Mouse (Mus musculus): ENCODE measurements around the gene Rmi2. TPM values are rescaled to one million over a fixed set of nuclear protein-coding genes. Genes with fewer than 3 reads are reported as not detected.

The Rmi2 gene
- polyA plus RNA-seq, 1 experiment, result not detected

DNA sequence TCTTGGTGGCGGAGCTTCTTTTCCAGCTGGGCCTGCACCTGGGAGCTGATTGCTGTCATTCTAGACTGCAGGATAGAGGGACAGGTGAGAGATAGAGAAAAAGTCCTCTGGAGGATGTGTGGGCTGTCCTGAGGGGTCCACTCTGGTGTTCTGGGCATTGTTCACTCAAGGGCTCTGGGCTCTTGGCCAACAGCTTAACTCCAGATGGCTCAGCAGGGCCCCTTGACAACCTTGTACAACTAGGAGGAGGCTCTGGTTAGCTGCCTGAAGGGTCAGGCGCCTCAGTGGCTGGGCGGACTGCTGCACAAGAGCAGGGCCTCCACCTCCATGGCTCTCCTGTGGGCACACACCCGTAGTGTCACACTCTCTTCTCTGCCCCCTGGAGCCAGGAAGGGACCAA, 36.1 kb downstream of the Rmi2 start:
- H3K4me3 ChIP-seq (ENCODE audit: insufficient read depth, low read depth, low read length), result no peak overlapping the region
- TF ChIP-seq POLR2A (IDR thresholded peaks at IDR 0.05; ENCODE audit: insufficient read depth, low read depth, low read length) (no peak), CTCF (IDR thresholded peaks at IDR 0.05; ENCODE audit: insufficient read depth, low read depth, low read length) (no peak)
- peaks cover 4% of the 10 kb centered on the region for H3K4me1 ChIP-seq (ENCODE audit: control insufficient read depth, insufficient read depth, low read length)
- no peak overlapping the region for H3K27ac ChIP-seq (ENCODE audit: insufficient read depth, low read depth, low read length)
- WGBS, result 78% methylated on average over 4 of the region's 4 CpGs

DNA sequence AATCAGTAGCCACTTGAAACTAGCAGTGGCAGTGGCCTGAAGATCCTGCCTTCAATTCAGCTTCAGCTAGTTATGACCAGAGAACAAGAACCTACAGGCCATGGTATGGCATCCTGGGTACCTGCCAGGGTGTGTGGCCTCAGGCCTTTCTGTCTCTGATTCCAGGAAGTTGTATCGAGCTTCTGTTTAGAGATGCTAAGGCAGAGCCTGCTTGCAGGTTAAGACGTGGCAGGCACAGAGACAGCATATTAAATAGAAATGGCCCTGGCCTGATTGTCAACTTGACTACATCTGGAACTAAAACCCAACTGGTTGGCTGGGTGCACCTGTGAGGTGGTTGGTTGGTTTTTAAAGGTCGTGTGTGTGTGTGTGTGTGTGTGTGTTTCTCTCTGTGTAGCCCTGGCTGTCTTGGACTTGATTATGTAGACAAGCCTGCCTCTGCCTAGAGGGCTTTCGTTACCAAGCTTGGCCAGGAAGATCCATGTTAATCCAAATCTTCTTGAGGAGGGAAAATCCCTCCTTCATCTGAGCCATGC, 38.0 kb downstream of the Rmi2 start:
- peaks cover 4% of the 10 kb centered on the region for H3K4me1 ChIP-seq (ENCODE audit: control insufficient read depth, insufficient read depth, low read length)
- 80% methylated on average over 4 of the region's 4 CpGs for WGBS
- TF ChIP-seq POLR2A (IDR thresholded peaks at IDR 0.05; ENCODE audit: insufficient read depth, low read depth, low read length), result no peak
- TF ChIP-seq CTCF (IDR thresholded peaks at IDR 0.05; ENCODE audit: insufficient read depth, low read depth, low read length), result no peak
- no peak overlapping the region for H3K27ac ChIP-seq (ENCODE audit: insufficient read depth, low read depth, low read length)
- H3K4me3 ChIP-seq (ENCODE audit: insufficient read depth, low read depth, low read length), result no peak overlapping the region

DNA sequence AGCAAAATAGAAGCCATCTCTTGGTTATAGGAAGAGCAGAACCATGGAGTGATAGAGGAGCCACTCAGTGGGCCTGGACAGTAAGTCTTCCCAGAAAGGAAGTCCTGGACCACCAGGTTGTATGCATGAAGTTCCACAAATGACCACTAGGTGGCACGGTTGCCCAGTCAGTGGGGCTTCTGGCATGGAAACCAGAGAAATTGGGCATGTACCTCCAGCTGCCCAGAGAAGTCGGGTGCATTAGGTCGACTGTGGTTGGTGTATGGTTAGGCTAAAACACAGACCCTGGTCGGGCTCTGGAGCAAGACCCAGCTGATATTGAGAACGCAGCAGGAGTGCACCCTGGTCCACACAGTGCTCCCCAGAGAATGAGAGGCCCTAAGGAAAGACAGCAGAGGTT, 38.8 kb downstream of the Rmi2 start:
- 3% methylated on average over 5 of the region's 5 CpGs for WGBS
- no peak overlapping the region for H3K4me3 ChIP-seq (ENCODE audit: insufficient read depth, low read depth, low read length)
- no peak overlapping the region for H3K27ac ChIP-seq (ENCODE audit: insufficient read depth, low read depth, low read length)
- peaks cover 4% of the 10 kb centered on the region for H3K4me1 ChIP-seq (ENCODE audit: control insufficient read depth, insufficient read depth, low read length)
- TF ChIP-seq POLR2A (IDR thresholded peaks at IDR 0.05; ENCODE audit: insufficient read depth, low read depth, low read length) (no peak), CTCF (IDR thresholded peaks at IDR 0.05; ENCODE audit: insufficient read depth, low read depth, low read length) (peak; percentile 74)

DNA sequence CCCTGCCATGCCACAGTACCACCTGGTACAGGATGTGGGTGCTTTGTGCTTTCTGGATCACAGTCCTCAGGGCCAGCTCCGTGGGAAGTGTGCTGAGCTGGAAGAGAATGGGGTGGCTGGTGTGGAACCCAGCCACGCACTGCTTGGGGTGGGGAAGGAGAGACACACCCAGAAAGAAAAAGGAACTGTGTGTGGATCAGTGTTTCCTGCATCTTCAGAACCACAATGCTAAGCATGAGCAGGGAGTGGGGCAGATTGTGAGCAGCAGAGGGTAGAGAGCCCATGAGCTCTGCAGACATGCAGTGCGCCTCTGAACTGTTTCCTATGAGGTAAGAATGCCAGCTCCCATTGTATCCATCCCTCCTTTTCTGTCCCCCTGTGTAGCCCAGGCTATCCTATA, 43.4 kb downstream of the Rmi2 start:
- Histone ChIP-seq H3K4me3 (ENCODE audit: insufficient read depth, low read depth, low read length) (no peak overlapping the region), H3K4me1 (ENCODE audit: control insufficient read depth, insufficient read depth, low read length) (peaks cover 4% of the 10 kb centered on the region), H3K27ac (ENCODE audit: insufficient read depth, low read depth, low read length) (no peak overlapping the region)
- 83% methylated on average over 3 of the region's 3 CpGs for whole genome bisulfite sequencing
- TF ChIP-seq POLR2A (IDR thresholded peaks at IDR 0.05; ENCODE audit: insufficient read depth, low read depth, low read length) (no peak), CTCF (IDR thresholded peaks at IDR 0.05; ENCODE audit: insufficient read depth, low read depth, low read length) (no peak)

DNA sequence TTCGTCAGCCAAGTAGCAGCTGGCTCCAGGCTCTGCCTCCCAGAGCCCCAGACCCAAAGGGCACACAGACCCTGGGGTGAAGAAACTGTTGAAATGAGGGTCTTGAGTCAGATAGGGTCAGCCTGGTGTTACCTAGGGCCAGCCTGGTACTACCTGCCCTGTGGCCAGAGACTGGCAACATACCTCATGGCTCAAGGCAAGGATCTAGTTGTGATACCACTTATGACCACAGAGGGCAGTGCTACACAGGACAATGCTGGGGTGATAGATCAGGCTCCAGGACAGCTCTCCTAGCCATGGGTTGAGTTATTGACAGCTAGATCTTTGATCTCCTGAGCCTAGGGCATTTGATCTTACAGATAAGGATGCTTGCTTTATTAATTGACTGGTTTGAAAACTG, 44.6 kb downstream of the Rmi2 start:
- H3K4me3 ChIP-seq (ENCODE audit: insufficient read depth, low read depth, low read length), result no peak overlapping the region
- no peak overlapping the region for H3K27ac ChIP-seq (ENCODE audit: insufficient read depth, low read depth, low read length)
- 95% methylated on average over 1 of the region's 1 CpGs for WGBS
- H3K4me1 ChIP-seq (ENCODE audit: control insufficient read depth, insufficient read depth, low read length), result no peaks in the 10 kb centered on the region
- TF ChIP-seq POLR2A (IDR thresholded peaks at IDR 0.05; ENCODE audit: insufficient read depth, low read depth, low read length), result no peak
- peak; percentile 8; the same call in 1 of the 2 replicates for TF ChIP-seq CTCF (IDR thresholded peaks at IDR 0.05; ENCODE audit: insufficient read depth, low read depth, low read length)

DNA sequence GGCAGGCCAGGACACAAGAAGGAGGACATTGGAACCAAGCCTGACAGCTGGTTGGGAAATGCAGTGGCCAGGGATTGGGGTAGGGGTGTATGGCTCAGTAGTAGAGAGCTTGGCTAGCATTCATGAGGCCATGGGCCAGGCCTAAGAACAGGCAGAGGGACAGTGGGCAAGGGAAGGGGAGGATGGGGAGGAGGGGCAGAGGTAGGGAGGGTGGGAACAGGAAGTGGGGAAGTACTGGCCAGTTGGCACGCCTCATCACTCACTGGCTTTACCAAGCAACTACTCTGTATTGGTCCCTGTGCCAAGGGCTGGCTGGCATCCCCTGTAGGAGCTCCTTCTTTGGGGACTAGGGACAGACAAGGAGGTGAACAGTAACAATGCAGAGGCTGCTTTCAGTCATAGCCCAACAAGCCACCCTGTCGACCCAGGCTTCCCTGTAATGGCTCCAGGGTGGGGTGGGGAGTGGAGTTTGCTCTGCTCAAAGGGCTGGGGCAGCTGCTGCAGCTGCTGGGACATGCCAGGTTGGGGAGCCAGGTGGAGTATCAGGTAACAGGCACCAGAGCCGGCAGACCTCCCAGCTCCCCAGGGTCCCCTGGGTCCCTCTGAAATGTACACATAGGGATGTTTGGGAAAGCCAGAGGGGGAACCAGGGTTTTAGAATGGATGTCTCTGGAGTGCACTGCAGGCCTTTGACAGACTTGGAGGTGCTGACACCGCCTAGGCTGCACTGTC, 46.5 kb downstream of the Rmi2 start:
- WGBS, result 59% methylated on average over 4 of the region's 4 CpGs
- no peaks in the 10 kb centered on the region for H3K4me1 ChIP-seq (ENCODE audit: control insufficient read depth, insufficient read depth, low read length)
- TF ChIP-seq POLR2A (IDR thresholded peaks at IDR 0.05; ENCODE audit: insufficient read depth, low read depth, low read length) (no peak), CTCF (IDR thresholded peaks at IDR 0.05; ENCODE audit: insufficient read depth, low read depth, low read length) (no peak)
- no peak overlapping the region for H3K27ac ChIP-seq (ENCODE audit: insufficient read depth, low read depth, low read length)
- no peak overlapping the region for H3K4me3 ChIP-seq (ENCODE audit: insufficient read depth, low read depth, low read length)

DNA sequence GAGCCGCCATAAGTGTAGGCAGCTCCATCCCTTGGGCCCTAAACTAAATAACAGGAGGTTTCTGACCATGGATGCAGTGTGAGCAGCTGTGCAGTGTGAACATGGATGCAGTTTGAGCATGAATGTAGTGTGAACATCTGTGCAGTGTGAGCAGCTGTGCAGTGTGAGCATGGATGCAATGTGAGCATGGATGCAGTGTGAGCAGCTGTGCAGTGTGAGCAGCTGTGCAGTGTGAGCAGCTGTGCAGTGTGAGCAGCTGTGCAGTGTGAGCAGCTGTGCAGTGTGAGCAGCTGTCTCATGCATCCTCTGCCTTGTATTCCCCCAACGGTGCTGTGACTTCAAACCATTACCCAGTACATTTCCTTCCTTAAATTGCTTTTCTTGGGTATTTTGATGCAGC, 52.6 kb downstream of the Rmi2 start:
- Histone ChIP-seq H3K4me1 (ENCODE audit: control insufficient read depth, insufficient read depth, low read length) (no peaks in the 10 kb centered on the region), H3K27ac (ENCODE audit: insufficient read depth, low read depth, low read length) (no peak overlapping the region), H3K4me3 (ENCODE audit: insufficient read depth, low read depth, low read length) (no peak overlapping the region)
- no peak for TF ChIP-seq POLR2A (IDR thresholded peaks at IDR 0.05; ENCODE audit: insufficient read depth, low read depth, low read length)
- 88% methylated on average over 2 of the region's 2 CpGs for WGBS

DNA sequence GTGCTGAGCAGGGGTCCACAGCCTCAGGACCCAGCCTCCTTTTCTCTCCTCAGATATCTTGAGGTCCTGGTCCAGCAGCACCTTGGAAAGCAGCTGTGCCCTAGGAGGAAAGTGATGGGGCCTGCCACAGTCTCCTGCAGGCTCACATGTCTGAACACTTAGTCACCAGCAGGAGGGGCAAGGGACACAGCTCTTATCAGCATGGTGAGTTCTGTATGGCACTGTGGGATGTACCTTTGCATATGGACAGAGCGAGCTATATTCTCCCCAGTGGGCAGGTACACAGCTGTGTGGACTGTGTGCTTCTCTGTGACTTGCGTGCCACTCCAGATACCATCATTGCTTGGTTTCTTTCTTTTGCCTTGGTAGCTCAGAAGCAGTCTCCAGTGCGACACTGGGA, 55.5 kb downstream of the Rmi2 start:
- Histone ChIP-seq H3K27ac (ENCODE audit: insufficient read depth, low read depth, low read length) (no peak overlapping the region), H3K4me1 (ENCODE audit: control insufficient read depth, insufficient read depth, low read length) (peaks cover 3% of the 10 kb centered on the region; the same call in 1 of the 2 replicates), H3K4me3 (ENCODE audit: insufficient read depth, low read depth, low read length) (no peak overlapping the region)
- TF ChIP-seq POLR2A (IDR thresholded peaks at IDR 0.05; ENCODE audit: insufficient read depth, low read depth, low read length) (no peak), CTCF (IDR thresholded peaks at IDR 0.05; ENCODE audit: insufficient read depth, low read depth, low read length) (0 out of 2 replicates have a peak, but pooled peaks have one; percentile 22)
- WGBS, result 90% methylated on average over 3 of the region's 3 CpGs

DNA sequence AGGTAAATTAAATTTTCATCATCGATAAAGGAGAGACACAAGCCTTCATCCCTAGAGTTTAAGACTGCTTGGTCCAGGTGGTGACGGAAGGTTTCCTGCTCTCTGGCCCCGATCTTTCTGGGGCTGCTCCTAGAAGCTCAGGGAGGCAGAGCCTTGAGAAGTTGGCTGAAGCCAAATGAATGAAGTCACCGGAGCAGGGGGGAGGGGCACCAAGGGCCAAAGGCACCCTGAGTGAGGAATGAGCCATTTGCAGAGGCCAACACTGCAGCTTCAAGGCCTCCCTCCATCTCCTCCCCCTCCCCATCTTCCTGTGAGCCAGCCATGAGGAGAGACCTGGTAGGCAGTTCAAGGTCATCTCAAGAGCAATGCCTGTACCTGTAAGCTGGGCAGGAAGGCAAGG, 58.3 kb downstream of the Rmi2 start:
- Histone ChIP-seq H3K4me3 (ENCODE audit: insufficient read depth, low read depth, low read length) (no peak overlapping the region), H3K4me1 (ENCODE audit: control insufficient read depth, insufficient read depth, low read length) (peaks cover 3% of the 10 kb centered on the region; the same call in 1 of the 2 replicates), H3K27ac (ENCODE audit: insufficient read depth, low read depth, low read length) (no peak overlapping the region)
- no peak for TF ChIP-seq CTCF (IDR thresholded peaks at IDR 0.05; ENCODE audit: insufficient read depth, low read depth, low read length)
- no peak for TF ChIP-seq POLR2A (IDR thresholded peaks at IDR 0.05; ENCODE audit: insufficient read depth, low read depth, low read length)
- 76% methylated on average over 4 of the region's 4 CpGs for WGBS
